In the genomic region with DNA sequence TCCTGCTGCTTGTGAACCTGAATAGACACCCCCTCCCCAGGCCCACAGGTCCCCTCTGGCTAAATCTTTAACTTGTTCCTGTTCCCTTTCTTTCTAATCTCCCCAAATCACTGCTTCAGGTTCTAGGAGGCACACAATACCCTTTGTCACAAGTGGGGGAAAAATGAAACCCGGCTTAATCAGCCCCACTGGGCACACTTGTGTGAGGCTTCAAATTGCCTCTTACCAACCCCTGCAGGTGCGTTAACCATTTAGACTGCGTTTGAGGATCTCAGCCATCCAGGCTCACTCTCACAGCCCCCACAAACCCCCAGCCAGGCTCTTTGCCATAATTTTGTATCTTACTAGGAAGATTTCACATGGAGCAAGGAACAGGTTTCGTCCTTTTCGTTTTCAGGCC, we compare ENCODE assay signal across 10 mouse cellular contexts. TPM values are rescaled to one million over a fixed set of nuclear protein-coding genes. Genes with fewer than 3 reads are reported as not detected.
"Had no signal": no experiment of that assay in that cellular context is flagged by ENCODE, and none has a peak within 500 bp of the region (broad histone marks: within the 10 kb centered on the region; RNA-seq: fewer than 3 reads in every experiment).

No protein-coding gene starts in this region.

- H3K27me3 ChIP-seq: liver, embryonic 15.5 days; lung, embryonic 15.5 days; neural tube, embryonic 12.5 days had no signal

- H3K4me3 ChIP-seq: left cerebral cortex, adult 2 months; liver, embryonic 15.5 days; lung, embryonic 15.5 days; neural tube, embryonic 12.5 days had no signal

- H3K9ac ChIP-seq: liver, embryonic 15.5 days; lung, embryonic 15.5 days; neural tube, embryonic 12.5 days had no signal

- H3K27ac ChIP-seq: left cerebral cortex, adult 2 months; liver, embryonic 15.5 days; lung, embryonic 15.5 days; neural tube, embryonic 12.5 days; stomach, postnatal 0 days had no signal

- H3K4me2 ChIP-seq: liver, embryonic 15.5 days; lung, embryonic 15.5 days; neural tube, embryonic 12.5 days had no signal

- H3K4me1 ChIP-seq: liver, embryonic 15.5 days; neural tube, embryonic 12.5 days had no signal

- DNase-seq: kidney, adult 8-10 months; kidney, postnatal 25 days; midbrain, embryonic 14.5 days had no signal

- H3K36me3 ChIP-seq: liver, embryonic 15.5 days; lung, embryonic 15.5 days; neural tube, embryonic 12.5 days had no signal

- H3K9me3 ChIP-seq: liver, embryonic 15.5 days; lung, embryonic 15.5 days; neural tube, embryonic 12.5 days had no signal

RNA-seq across cellular contexts. Expression of gene Pla2r1, which starts 9.1 kb away (rescaled TPM):
- total RNA-seq: monocyte, adult 5-6 weeks; neutrophil, adult 5-6 weeks had no signal
